Mouse (Mus musculus): Measurements from ENCODE around the gene Ms4a3.

GRCm38 (mm10) chr19:11640732-11641131 lies at the start of gene Ms4a3:
- TF ChIP-seq CTCF (IDR thresholded peaks at IDR 0.05; ENCODE audit: borderline replicate concordance, extremely low read depth, insufficient read depth, insufficient read length) (no peak), POLR2A (IDR thresholded peaks at IDR 0.05; ENCODE audit: borderline replicate concordance, extremely low read depth, insufficient read depth, insufficient read length, poor library complexity, severe bottlenecking) (no peak)

All from brain, embryonic 14.5 days (tissue).